Comparison of ENCODE assay signal across 9 mouse cellular contexts in genomic region chr7:139648107-139648824, GRCm38 (mm10). TPM values are rescaled to one million over a fixed set of nuclear protein-coding genes. Genes with fewer than 3 reads are reported as not detected.
DNase-seq lines count a peak whose midpoint lies in the region; ATAC-seq and TF ChIP-seq lines count a peak whose summit lies in the region.
"Had no signal": no experiment of that assay in that cellular context is flagged by ENCODE, and none has a peak within 500 bp of the region (broad histone marks: within the 10 kb centered on the region; RNA-seq: fewer than 3 reads in every experiment).

No protein-coding gene starts in this region.

- no peak overlapping the region for H3K9ac ChIP-seq in kidney, postnatal 0 days (ENCODE audit: low read depth, low read length)
- H3K9ac ChIP-seq in liver, embryonic 13.5 days = no peak overlapping the region
- H3K9ac ChIP-seq: heart, embryonic 15.5 days had no signal

- no peak for TF ChIP-seq POLR2A in olfactory bulb, adult 2 months (IDR thresholded peaks at IDR 0.05; ENCODE audit: insufficient read depth, low read depth, low read length)
- TF ChIP-seq POLR2A in thymus, adult 2 months (IDR thresholded peaks at IDR 0.05; ENCODE audit: control insufficient read depth, extremely low read depth, insufficient read depth, low read length, poor library complexity) = no peak

- intact Hi-C loops in gastrocnemius, postnatal 36 days (cut with DNase I) = loop anchor here (2.0 to 10.0 kb wide), 2 partner anchors 37 to 217 kb away; no protein-coding TSS in a partner anchor

- WGBS in kidney, postnatal 0 days = 40% methylated on average over 10 of the region's 10 CpGs
- 39% methylated on average over 10 of the region's 10 CpGs for WGBS in liver, embryonic 13.5 days (ENCODE audit: insufficient replicate concordance)
- 41% methylated on average over 10 of the region's 10 CpGs for WGBS in olfactory bulb, adult 2 months
- WGBS in thymus, adult 2 months = 51% methylated on average over 10 of the region's 10 CpGs

- H3K27ac ChIP-seq in kidney, postnatal 0 days = no peak overlapping the region
- no peak overlapping the region for H3K27ac ChIP-seq in liver, embryonic 13.5 days
- H3K27ac ChIP-seq in olfactory bulb, adult 2 months (ENCODE audit: insufficient read depth, low read depth, low read length) = no peak overlapping the region
- no peak overlapping the region for H3K27ac ChIP-seq in thymus, adult 2 months (ENCODE audit: control insufficient read depth, insufficient read depth, low read length)
- H3K27ac ChIP-seq: heart, embryonic 15.5 days had no signal

- no peak overlapping the region for H3K4me3 ChIP-seq in kidney, postnatal 0 days (replicated peaks; ENCODE audit: low read depth, low read length)
- no peak overlapping the region for H3K4me3 ChIP-seq in liver, embryonic 13.5 days (replicated peaks)
- H3K4me3 ChIP-seq in olfactory bulb, adult 2 months (ENCODE audit: insufficient read depth, low read depth, low read length) = no peak overlapping the region
- H3K4me3 ChIP-seq in thymus, adult 2 months (ENCODE audit: control insufficient read depth, insufficient read depth, low read length) = no peak overlapping the region
- H3K4me3 ChIP-seq: heart, embryonic 15.5 days had no signal

- H3K27me3 ChIP-seq in kidney, postnatal 0 days (ENCODE audit: insufficient read depth, low read length) = no peaks in the 10 kb centered on the region
- no peaks in the 10 kb centered on the region for H3K27me3 ChIP-seq in liver, embryonic 13.5 days
- H3K27me3 ChIP-seq in thymus, adult 2 months (ENCODE audit: control insufficient read depth, insufficient read depth, low read length) = no peaks in the 10 kb centered on the region

- H3K4me1 ChIP-seq in kidney, postnatal 0 days (replicated peaks; ENCODE audit: insufficient read depth, low read length) = no peaks in the 10 kb centered on the region
- H3K4me1 ChIP-seq in liver, embryonic 13.5 days (replicated peaks) = no peaks in the 10 kb centered on the region
- no peaks in the 10 kb centered on the region for H3K4me1 ChIP-seq in olfactory bulb, adult 2 months (ENCODE audit: control insufficient read depth, insufficient read depth, low read length)
- no peaks in the 10 kb centered on the region for H3K4me1 ChIP-seq in thymus, adult 2 months (replicated peaks; ENCODE audit: control insufficient read depth, insufficient read depth, low read length)
- H3K4me1 ChIP-seq: heart, embryonic 15.5 days had no signal

- H3K36me3 ChIP-seq in kidney, postnatal 0 days (ENCODE audit: insufficient read depth, low read length) = no peaks in the 10 kb centered on the region
- H3K36me3 ChIP-seq in liver, embryonic 13.5 days = no peaks in the 10 kb centered on the region
- no peaks in the 10 kb centered on the region for H3K36me3 ChIP-seq in thymus, adult 2 months (ENCODE audit: control insufficient read depth, insufficient read depth, low read length)
- H3K36me3 ChIP-seq: heart, embryonic 15.5 days had no signal

- peak; percentile 99 for TF ChIP-seq CTCF in kidney, postnatal 0 days (IDR thresholded peaks at IDR 0.05; ENCODE audit: low read depth)
- peak; percentile 72 for TF ChIP-seq CTCF in olfactory bulb, adult 2 months (IDR thresholded peaks at IDR 0.05; ENCODE audit: insufficient read depth, low read depth, low read length)
- peak; percentile 61; the same call in 1 of the 2 replicates for TF ChIP-seq CTCF in thymus, adult 2 months (IDR thresholded peaks at IDR 0.05; ENCODE audit: borderline replicate concordance, control insufficient read depth, extremely low read depth, insufficient read depth, low read length, poor library complexity)

- no peak overlapping the region for H3K4me2 ChIP-seq in kidney, postnatal 0 days (ENCODE audit: low read length)
- no peak overlapping the region for H3K4me2 ChIP-seq in liver, embryonic 13.5 days
- H3K4me2 ChIP-seq: heart, embryonic 15.5 days had no signal

- no peaks in the 10 kb centered on the region for H3K9me3 ChIP-seq in kidney, postnatal 0 days (replicated peaks; ENCODE audit: low read length)
- H3K9me3 ChIP-seq in liver, embryonic 13.5 days (replicated peaks) = no peaks in the 10 kb centered on the region
- H3K9me3 ChIP-seq: heart, embryonic 15.5 days had no signal

- no peak for ATAC-seq in kidney, postnatal 0 days (replicated peaks; ENCODE audit: low FRiP score, low read depth)
- no peak for ATAC-seq in liver, embryonic 13.5 days (ENCODE audit: low read depth)

- peak; percentile 81 to 86 for DNase-seq in B cell, adult 2 months
- peak; percentile 89 for DNase-seq in adipocyte (ENCODE audit: low spot score)
- DNase-seq in embryo, embryonic 10 days (ENCODE audit: low spot score) = peak; percentile 89
- DNase-seq in gastrocnemius, postnatal 36 days = peak; percentile 79 to 87
- peak; percentile 97 for DNase-seq in kidney, postnatal 0 days (ENCODE audit: low spot score)
- peak; percentile 65 for DNase-seq in liver, embryonic 13.5 days
- peak; percentile 91 for DNase-seq in thymus, adult 2 months

RNA-seq across cellular contexts. Expression of gene Cfap46, which starts 35.4 kb away (rescaled TPM):
- total RNA-seq in gastrocnemius, postnatal 36 days (2021) = under 1 TPM; 0.02 to 0.05 TPM
- 0.08 TPM in 1 of 2 replicates, not detected in the other for polyA plus RNA-seq in kidney, postnatal 0 days (2015; fragmentation: Nextera tagmentation; extraction: Ambion mirVana)
- not detected in 2 replicates for polyA plus RNA-seq in liver, embryonic 13.5 days (2015; fragmentation: Nextera tagmentation; extraction: Ambion mirVana)
- not detected in 2 replicates for polyA plus RNA-seq in olfactory bulb, adult 2 months (2012; ENCODE audit: insufficient read depth, insufficient read length, low replicate concordance, missing spikeins)
- polyA plus RNA-seq in thymus, adult 2 months (2012; rRNA removed) = 0.36 and 0.51 TPM in 2 replicates
